Mouse (Mus musculus) lung, embryonic 14.5 days (tissue): ENCODE results near the gene 3110001I22Rik. TPM values are rescaled to one million over a fixed set of nuclear protein-coding genes. Genes with fewer than 3 reads are reported as not detected.
A peak's percentile ranks its signal among the peaks of the same experiment; 100 is the strongest.
"Not testable (repeated sequence)": the region's sequence is repeated elsewhere in the genome, so short reads cannot be mapped to it uniquely, and the experiment has no call there.

ENCODE experiments used
- ATAC-seq: fragments of 200-750 bp; cut with Nextera tagmentation; 2 replicates; pipeline ENCODE4 v1.8.0; 2017; ENCODE audit warnings: mild to moderate bottlenecking, moderate TSS enrichment, moderate library complexity; ENCODE audit not compliant: insufficient read depth
- DNase-seq: peaks from one replicate; pipeline ENCODE4 v3.0.0-alpha.2; 2015
- H3K27ac ChIP-seq: fragments of 300-500 bp; sonication (generic); 2 replicates; pipeline ENCODE4 v1.5.1; 2014; ENCODE audit warnings: low read depth, mild to moderate bottlenecking, moderate library complexity
- H3K27me3 ChIP-seq: fragments of 300-500 bp; sonication (generic); 2 replicates; pipeline ENCODE4 v1.6.1; 2014; ENCODE audit warnings: low read length, control low read depth; ENCODE audit not compliant: insufficient read depth
- H3K36me3 ChIP-seq: fragments of 300-500 bp; sonication (generic); 2 replicates; pipeline ENCODE4 v1.6.1; 2014; ENCODE audit warnings: control low read depth; ENCODE audit not compliant: insufficient read depth
- H3K4me1 ChIP-seq: fragments of 300-500 bp; sonication (generic); 2 replicates; pipeline ENCODE4 v1.6.1; 2014; ENCODE audit warnings: antibody characterized with exemption, control low read depth; ENCODE audit not compliant: insufficient read depth
- H3K4me2 ChIP-seq: fragments of 300-500 bp; sonication (generic); 2 replicates; pipeline ENCODE4 v1.6.1; 2014; ENCODE audit warnings: mild to moderate bottlenecking
- H3K4me3 ChIP-seq: fragments of 300-500 bp; sonication (generic); 2 replicates; pipeline ENCODE4 v1.5.1; 2014; ENCODE audit warnings: low read depth, low read length
- H3K9ac ChIP-seq: fragments of 300-500 bp; sonication (generic); 2 replicates; pipeline ENCODE4 v1.6.1; 2014
- H3K9me3 ChIP-seq: fragments of 300-500 bp; sonication (generic); 2 replicates; pipeline ENCODE4 v1.6.1; 2016; ENCODE audit warnings: low read depth, low read length, control low read depth
- CTCF ChIP-seq: IDR thresholded peaks from 2 replicates; pipeline ENCODE4 v1.5.1; 2016; ENCODE audit warnings: antibody characterized with exemption, low read depth
- WGBS: fragments of 180-500 bp; shearing (Covaris S2); extraction: QIAGEN DNeasy Blood & Tissue Kit; methylation state at CpG from one replicate; pipeline ENCODE4 v1.1.7; 2014; 5-methylcytosine and 5-hydroxymethylcytosine counted together
- polyA plus RNA-seq: library from polyadenylated mRNA; unstranded; fragments of >200 nt; fragmentation: Nextera tagmentation; extraction: Ambion mirVana; gene quantifications from 2 replicates; pipeline ENCODE4 v1.2.1, GENCODE M21; 2014

3110001I22Rik gene
- 6.2 and 6.6 TPM in 2 replicates for polyA plus RNA-seq

GRCm38 (mm10) chr16:13671685-13672385, at the start of gene 3110001I22Rik, which contains the start of gene Bfar:
3110001I22Rik (plus strand) TSS chr16:13671929.
Bfar (plus strand) TSS chr16:13671858.
- H3K36me3 ChIP-seq = peaks cover 5% of the 10 kb centered on the region
- no peak for TF ChIP-seq CTCF
- peak within 1 kb of the TSS; percentile 75 for H3K4me2 ChIP-seq
- ATAC-seq (peak; percentile 92), DNase-seq (peak; percentile 98)
- peak within 1 kb of the TSS; percentile 92 for H3K9ac ChIP-seq
- under 1% methylated on average over 54 of the region's 54 CpGs for WGBS
- H3K4me1 ChIP-seq = 0 out of 2 replicates have a peak, but pooled peaks cover 4% of the 10 kb centered on the region
- H3K9me3 ChIP-seq = no peaks in the 10 kb centered on the region
- H3K27ac ChIP-seq = peak within 1 kb of the TSS; percentile 92
- peak within 1 kb of the TSS; percentile 97 for H3K4me3 ChIP-seq
- no peaks in the 10 kb centered on the region for H3K27me3 ChIP-seq

- peak; percentile 68 for DNase-seq
- Histone ChIP-seq H3K9ac (no peak overlapping the region), H3K27ac (no peak overlapping the region), H3K9me3 (no peaks in the 10 kb centered on the region), H3K27me3 (no peaks in the 10 kb centered on the region), H3K4me2 (no peak overlapping the region), H3K4me1 (no peaks in the 10 kb centered on the region), H3K36me3 (peaks cover 36% of the 10 kb centered on the region), H3K4me3 (no peak overlapping the region)
- 41% methylated on average over 5 of the region's 5 CpGs for WGBS
- TF ChIP-seq CTCF = peak; percentile 66
- ATAC-seq = 0 out of 2 replicates have a peak, but pooled peaks have one; percentile 31
Measured at GRCm38 (mm10) chr16:13628345-13628744, 43.4 kb upstream of the 3110001I22Rik start.

- not testable (repeated sequence) for H3K4me3 ChIP-seq, H3K9me3 ChIP-seq, ATAC-seq, H3K4me1 ChIP-seq, H3K9ac ChIP-seq, H3K27me3 ChIP-seq, H3K4me2 ChIP-seq, DNase-seq, H3K27ac ChIP-seq
- TF ChIP-seq CTCF = peak; percentile 21; the same call in 1 of the 2 replicates
- 49% methylated on average over 2 of the region's 2 CpGs for WGBS
- peaks cover 47% of the 10 kb centered on the region for H3K36me3 ChIP-seq
Measured at GRCm38 (mm10) chr16:13638198-13638597, 33.5 kb upstream of the 3110001I22Rik start.

- H3K4me3 ChIP-seq = no peak overlapping the region
- no peak overlapping the region for H3K27ac ChIP-seq
- no peaks in the 10 kb centered on the region for H3K9me3 ChIP-seq
- 83% methylated on average over 5 of the region's 5 CpGs for WGBS
- H3K4me2 ChIP-seq = no peak overlapping the region
- ATAC-seq (no peak), DNase-seq (no peak)
- no peak overlapping the region for H3K9ac ChIP-seq
- H3K27me3 ChIP-seq = no peaks in the 10 kb centered on the region
- H3K4me1 ChIP-seq = no peaks in the 10 kb centered on the region
- TF ChIP-seq CTCF = no peak
- H3K36me3 ChIP-seq = peaks cover 48% of the 10 kb centered on the region
Measured at GRCm38 (mm10) chr16:13639508-13639907, 32.2 kb upstream of the 3110001I22Rik start.

GRCm38 (mm10) chr16:13640064-13640463, 31.7 kb upstream of the 3110001I22Rik start:
- WGBS = 77% methylated on average over 7 of the region's 7 CpGs
- ATAC-seq (no peak), DNase-seq (peak; percentile 16)
- Histone ChIP-seq H3K9me3 (no peaks in the 10 kb centered on the region), H3K4me2 (no peak overlapping the region), H3K4me3 (no peak overlapping the region), H3K27me3 (no peaks in the 10 kb centered on the region), H3K27ac (no peak overlapping the region), H3K9ac (no peak overlapping the region), H3K36me3 (peaks cover 47% of the 10 kb centered on the region), H3K4me1 (no peaks in the 10 kb centered on the region)
- TF ChIP-seq CTCF = peak; percentile 43

GRCm38 (mm10) chr16:13644474-13644873, 27.3 kb upstream of the 3110001I22Rik start:
- 87% methylated on average over 3 of the region's 3 CpGs for WGBS
- Histone ChIP-seq H3K27me3 (no peaks in the 10 kb centered on the region), H3K4me1 (no peaks in the 10 kb centered on the region), H3K9ac (no peak overlapping the region), H3K4me3 (no peak overlapping the region), H3K27ac (no peak overlapping the region), H3K4me2 (no peak overlapping the region), H3K9me3 (no peaks in the 10 kb centered on the region), H3K36me3 (peaks cover 42% of the 10 kb centered on the region)
- no peak for TF ChIP-seq CTCF
- ATAC-seq = no peak
- no peak for DNase-seq

GRCm38 (mm10) chr16:13645930-13646329, 25.8 kb upstream of the 3110001I22Rik start:
- Histone ChIP-seq H3K9ac (no peak overlapping the region), H3K4me1 (no peaks in the 10 kb centered on the region), H3K4me2 (no peak overlapping the region), H3K27ac (no peak overlapping the region), H3K27me3 (no peaks in the 10 kb centered on the region), H3K9me3 (no peaks in the 10 kb centered on the region), H3K36me3 (peaks cover 46% of the 10 kb centered on the region), H3K4me3 (no peak overlapping the region)
- no peak for DNase-seq
- no peak for ATAC-seq
- WGBS = 72% methylated on average over 4 of the region's 4 CpGs
- no peak for TF ChIP-seq CTCF
